Mouse (Mus musculus) effector memory CD4-positive, alpha-beta T cell, adult 5 months (primary cell): ENCODE measurements around the gene Bglap2. TPM values are rescaled to one million over a fixed set of nuclear protein-coding genes. Genes with fewer than 3 reads are reported as not detected.

Source experiments
- polyA plus RNA-seq: library from polyadenylated mRNA; unstranded; fragments of 100-300 nt; shearing (Covaris generic); gene quantifications from one replicate; pipeline ENCODE4 v1.2.1, GENCODE M21; 2017

Gene Bglap2
- polyA plus RNA-seq = not detected

DNA sequence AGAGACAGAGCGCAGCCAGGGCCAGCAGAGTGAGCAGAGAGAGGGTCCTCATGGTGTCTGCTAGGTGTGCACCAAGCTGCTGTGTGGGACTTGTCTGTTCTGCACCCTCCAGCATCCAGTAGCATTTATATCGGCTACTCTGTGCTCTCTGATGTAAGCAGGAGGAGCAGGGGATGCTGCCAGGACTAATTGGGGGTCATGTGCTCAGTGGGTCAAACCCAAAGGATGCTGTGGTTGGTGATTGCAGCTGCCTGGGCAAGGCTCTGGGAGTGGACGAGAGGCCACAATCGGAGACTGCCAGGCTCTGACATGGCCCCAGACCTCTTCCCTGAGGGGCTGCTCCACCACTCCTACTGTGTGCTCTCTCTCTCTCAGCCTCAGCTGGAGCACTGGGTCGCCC lies at the start of gene Bglap2:
TSS of gene Bglap2 (minus strand) at position 101 of the 400 bp plus-strand sequence.

GRCm38 (mm10) chr3:88424605-88425329 lies 46.3 kb upstream of the Bglap2 start, which contains the start of gene Slc25a44:
Slc25a44 (minus strand) TSS chr3:88425139.

DNA sequence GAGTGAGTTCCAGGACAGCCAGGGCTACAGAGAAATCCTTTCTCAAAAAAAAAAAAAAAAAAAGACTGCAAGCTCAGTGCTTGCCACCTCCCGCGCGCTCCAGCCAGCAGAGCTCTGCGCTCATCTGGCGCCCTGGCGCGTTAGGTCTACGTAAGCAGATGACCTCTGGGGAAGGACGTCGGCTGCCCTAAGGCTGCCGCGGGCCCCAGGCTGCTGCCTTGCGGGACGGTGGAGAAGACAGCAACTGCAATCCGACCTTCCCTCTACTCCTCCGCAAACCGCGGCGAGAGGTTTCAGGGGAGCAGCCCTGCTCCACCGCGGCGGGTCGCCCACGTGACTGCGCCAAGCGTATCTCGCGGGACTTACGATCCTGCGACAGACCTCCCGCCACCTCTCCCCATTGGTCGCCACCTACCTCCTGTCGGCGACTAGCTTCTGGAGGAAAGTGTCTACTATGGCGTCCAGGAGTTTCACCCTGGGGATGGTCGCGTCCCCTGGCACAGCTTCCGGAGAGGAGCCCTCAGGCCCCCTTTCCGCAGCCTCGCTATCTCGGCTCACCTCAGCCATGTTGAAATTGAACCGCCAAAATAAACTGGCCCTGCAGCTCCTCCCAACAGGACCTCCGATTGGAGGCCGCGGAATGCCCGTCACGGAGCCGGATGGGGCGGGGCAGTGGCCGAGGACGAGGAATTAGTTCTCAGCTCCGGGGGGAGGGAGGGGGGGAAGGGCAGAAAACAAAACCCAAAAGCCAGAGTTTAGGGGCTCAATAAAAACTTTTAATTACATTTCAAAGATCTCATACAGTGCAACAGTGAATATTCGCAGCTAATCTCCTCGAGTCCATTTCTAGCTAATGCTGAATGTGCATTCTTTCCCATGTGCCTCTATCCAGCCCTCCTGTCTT lies 31.5 kb upstream of the Bglap2 start, which contains the start of gene Pmf1:
TSS of gene Pmf1 (minus strand) at position 591 of the 904 bp plus-strand sequence.

DNA sequence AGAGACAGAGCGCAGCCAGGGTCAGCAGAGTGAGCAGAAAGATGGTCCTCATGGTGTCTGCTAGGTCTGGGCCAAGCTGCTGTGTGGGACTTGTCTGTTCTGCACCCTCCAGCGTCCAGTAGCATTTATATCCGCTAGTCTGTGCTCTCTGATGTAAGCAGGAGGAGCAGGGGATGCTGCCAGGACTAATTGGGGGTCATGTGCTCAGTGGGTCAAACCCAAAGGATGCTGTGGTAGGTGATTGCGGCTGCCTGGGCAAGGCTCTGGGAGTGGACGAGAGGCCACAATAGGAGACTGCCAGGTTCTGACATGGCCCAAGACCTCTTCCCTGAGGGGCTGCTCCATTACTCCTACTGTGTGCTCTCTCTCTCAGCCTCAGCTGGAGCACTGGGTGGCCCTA lies 5.9 kb upstream of the Bglap2 start, which contains the start of gene Bglap:
TSS of gene Bglap (minus strand) at position 101 of the 400 bp plus-strand sequence.

GRCm38 (mm10) chr3:88372643-88373042 lies 5.9 kb downstream of the Bglap2 start, which contains the start of gene Bglap3:
Bglap3 (minus strand) TSS chr3:88372743.

DNA sequence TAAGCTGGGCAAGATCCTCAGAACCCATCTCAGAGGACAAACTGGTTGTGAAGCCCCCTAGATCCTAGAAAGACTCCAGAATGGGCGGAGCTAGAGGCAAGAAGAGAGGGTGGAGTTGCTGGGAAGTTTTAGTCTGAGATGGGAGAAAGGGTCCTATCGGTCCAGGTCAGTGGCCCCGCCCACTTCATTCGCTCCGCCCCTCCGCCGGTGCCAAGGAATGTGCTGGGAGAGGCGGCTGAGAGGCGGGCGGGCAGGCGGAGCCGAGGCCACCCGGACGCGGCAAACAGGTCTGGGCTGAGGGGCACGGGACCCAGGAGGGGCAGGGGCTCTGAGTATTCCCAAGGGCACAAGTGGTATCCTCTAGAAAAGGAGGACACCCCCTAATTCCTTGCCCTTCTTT lies 14.2 kb downstream of the Bglap2 start, which contains the start of gene Paqr6:
TSS of gene Paqr6 (plus strand) at position 248 of the 400 bp plus-strand sequence.

GRCm38 (mm10) chr3:88336058-88337013 lies 42.2 kb downstream of the Bglap2 start, which contains the start of the genes Tmem79 and Smg5:
Tmem79 (minus strand) TSS chr3:88336148.
Smg5 (plus strand) TSS chr3:88336260.

Other genes starting within 250 kb of the Bglap2 start
- gene Mef2d, start 236.3 kb downstream of the Bglap2 start, polyA plus RNA-seq = 208 TPM
- gene Rhbg, start 124.0 kb downstream of the Bglap2 start, polyA plus RNA-seq = not detected
- gene Gm38392, start 91.5 kb downstream of the Bglap2 start, polyA plus RNA-seq = not detected
- 6.0 TPM for gene Tsacc, start 81.7 kb downstream of the Bglap2 start, polyA plus RNA-seq
- gene Cct3, start 81.6 kb downstream of the Bglap2 start, polyA plus RNA-seq = 267 TPM
- gene Glmp, start 53.7 kb downstream of the Bglap2 start, polyA plus RNA-seq = 174 TPM
- gene Tmem79, start 42.6 kb downstream of the Bglap2 start, polyA plus RNA-seq = 0.31 TPM
- 51.1 TPM for gene Smg5, start 42.4 kb downstream of the Bglap2 start, polyA plus RNA-seq
- not detected for gene Paqr6, start 14.1 kb downstream of the Bglap2 start, polyA plus RNA-seq
- not detected for gene Bglap3, start 6.0 kb downstream of the Bglap2 start, polyA plus RNA-seq
- gene Bglap, start 5.8 kb upstream of the Bglap2 start, polyA plus RNA-seq = not detected
- gene Pmf1, start 31.6 kb upstream of the Bglap2 start, polyA plus RNA-seq = 33.5 TPM
- gene Slc25a44, start 46.4 kb upstream of the Bglap2 start, polyA plus RNA-seq = 12.7 TPM
- gene Sema4a, start 82.5 kb upstream of the Bglap2 start, polyA plus RNA-seq = 109 TPM
- gene Lmna, start 131.3 kb upstream of the Bglap2 start, polyA plus RNA-seq = 125 TPM
- gene Mex3a, start 153.7 kb upstream of the Bglap2 start, polyA plus RNA-seq = not detected
- not detected for gene Rab25, start 169.6 kb upstream of the Bglap2 start, polyA plus RNA-seq
- gene Lamtor2, start 174.4 kb upstream of the Bglap2 start, polyA plus RNA-seq = 114 TPM
- 31.1 TPM for gene Ubqln4, start 175.1 kb upstream of the Bglap2 start, polyA plus RNA-seq
- gene Ssr2, start 197.2 kb upstream of the Bglap2 start, polyA plus RNA-seq = 56.5 TPM
- 74.7 TPM for gene Arhgef2, start 227.3 kb upstream of the Bglap2 start, polyA plus RNA-seq